Mouse (Mus musculus): ENCODE results near the gene Ctnna3. TPM values are rescaled to one million over a fixed set of nuclear protein-coding genes. Genes with fewer than 3 reads are reported as not detected.
"Not testable (repeated sequence)": the region's sequence is repeated elsewhere in the genome, so short reads cannot be mapped to it uniquely, and the experiment has no call there.

The Ctnna3 gene
- 3.0 and 3.7 TPM in 2 replicates for polyA plus RNA-seq (2012; rRNA removed)

DNA sequence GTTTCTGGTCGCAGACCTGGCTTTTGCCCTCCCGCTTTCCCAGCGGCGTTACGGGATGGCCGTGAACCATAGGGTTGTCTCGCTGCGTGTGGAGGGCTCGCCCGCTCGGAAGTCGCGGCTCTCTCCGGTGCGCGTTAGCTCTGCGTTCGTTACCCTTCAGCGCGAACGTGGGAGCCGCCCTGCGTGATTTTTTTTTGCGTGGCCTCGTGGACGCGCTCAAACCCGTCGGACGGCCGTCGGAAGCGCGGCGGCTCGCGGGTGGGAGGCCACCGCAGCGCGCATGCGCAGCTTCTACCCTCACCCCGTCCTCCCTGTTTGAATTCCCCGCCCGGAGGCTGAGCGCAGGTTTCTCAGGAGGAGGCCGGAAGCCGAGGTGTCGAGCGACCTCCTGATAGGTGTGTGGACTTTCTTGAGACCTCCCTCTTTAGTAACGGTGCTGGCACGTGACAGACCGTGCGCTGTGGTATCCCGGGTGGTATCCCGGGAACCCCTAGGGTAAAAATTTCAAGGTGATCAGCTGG lies at the start of gene Ctnna3:
Gene Ctnna3 (plus strand): TSS at position 314 of the 521 bp plus-strand sequence.
- Histone ChIP-seq H3K27ac (ENCODE audit: insufficient read depth, low read length) (no peak within 1 kb of the TSS), H3K4me1 (ENCODE audit: control insufficient read depth, insufficient read depth, low read length) (no peaks in the 10 kb centered on the region), H3K27me3 (ENCODE audit: control insufficient read depth, insufficient read depth, low read length) (no peaks in the 10 kb centered on the region), H3K4me3 (replicated peaks; ENCODE audit: insufficient read depth, low read depth, low read length) (peak within 1 kb of the TSS; percentile 70)
- peak; percentile 88 to 91 for DNase-seq
- no peak for TF ChIP-seq POLR2A (IDR thresholded peaks at IDR 0.05; ENCODE audit: borderline replicate concordance, insufficient read depth, low read length)
- no peak for TF ChIP-seq CTCF (IDR thresholded peaks at IDR 0.05; ENCODE audit: borderline replicate concordance, insufficient read depth, low read depth, low read length)
- under 1% methylated on average over 55 of the region's 55 CpGs for WGBS

DNA sequence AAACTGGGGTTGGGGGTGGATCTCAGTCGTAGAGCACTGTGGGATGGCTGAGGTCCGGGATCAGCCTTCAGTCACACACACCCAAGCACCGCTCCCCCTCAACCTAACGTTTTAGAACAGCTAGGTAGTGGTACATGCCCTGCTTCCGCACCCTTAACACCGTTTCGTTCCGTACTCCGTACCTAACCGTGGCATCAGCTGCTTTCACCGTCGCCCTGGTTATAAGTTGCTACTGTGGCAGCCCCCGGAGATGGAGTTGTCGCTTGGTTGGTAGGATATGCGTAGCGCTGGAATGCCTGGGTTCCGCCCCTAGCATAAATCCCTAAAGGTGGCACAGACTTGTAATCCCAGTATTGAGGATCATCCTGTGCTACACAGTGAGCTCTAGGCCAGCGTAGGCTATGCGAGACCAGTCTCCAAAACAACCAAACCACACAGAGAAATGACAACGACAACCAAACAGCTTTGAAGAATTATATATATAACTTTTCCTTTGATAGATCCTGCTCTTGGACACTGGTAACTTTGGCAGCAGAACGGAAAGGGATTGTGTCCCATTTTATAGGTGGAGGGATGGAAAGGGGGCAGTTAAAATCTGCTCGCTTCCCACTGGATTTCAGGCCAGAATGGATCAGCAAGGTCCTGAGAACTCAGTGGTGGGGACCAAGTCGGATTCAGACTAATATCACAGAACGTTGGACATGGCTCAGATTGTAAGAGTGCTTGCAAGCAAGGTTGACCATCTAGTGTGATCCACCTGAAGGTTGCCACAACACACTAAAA lies 48.2 kb upstream of the Ctnna3 start, which contains the start of gene Sirt1:
Gene Sirt1 (minus strand): TSS at position 207 of the 783 bp plus-strand sequence.
- H3K27me3 ChIP-seq (ENCODE audit: control insufficient read depth, insufficient read depth, low read length), result no peaks in the 10 kb centered on the region
- peak; percentile 31 to 46 for DNase-seq
- 0 out of 2 replicates have a peak, but pooled peaks have one; percentile 9 for TF ChIP-seq POLR2A (IDR thresholded peaks at IDR 0.05; ENCODE audit: borderline replicate concordance, insufficient read depth, low read length)
- no peak for TF ChIP-seq CTCF (IDR thresholded peaks at IDR 0.05; ENCODE audit: borderline replicate concordance, insufficient read depth, low read depth, low read length)
- H3K4me3 ChIP-seq (replicated peaks; ENCODE audit: insufficient read depth, low read depth, low read length), result peak within 1 kb of the TSS; percentile 90
- H3K4me1 ChIP-seq (ENCODE audit: control insufficient read depth, insufficient read depth, low read length), result no peaks in the 10 kb centered on the region
- WGBS, result 4% methylated on average over 24 of the region's 24 CpGs
- peak within 1 kb of the TSS; percentile 63 for H3K27ac ChIP-seq (ENCODE audit: insufficient read depth, low read length)

DNA sequence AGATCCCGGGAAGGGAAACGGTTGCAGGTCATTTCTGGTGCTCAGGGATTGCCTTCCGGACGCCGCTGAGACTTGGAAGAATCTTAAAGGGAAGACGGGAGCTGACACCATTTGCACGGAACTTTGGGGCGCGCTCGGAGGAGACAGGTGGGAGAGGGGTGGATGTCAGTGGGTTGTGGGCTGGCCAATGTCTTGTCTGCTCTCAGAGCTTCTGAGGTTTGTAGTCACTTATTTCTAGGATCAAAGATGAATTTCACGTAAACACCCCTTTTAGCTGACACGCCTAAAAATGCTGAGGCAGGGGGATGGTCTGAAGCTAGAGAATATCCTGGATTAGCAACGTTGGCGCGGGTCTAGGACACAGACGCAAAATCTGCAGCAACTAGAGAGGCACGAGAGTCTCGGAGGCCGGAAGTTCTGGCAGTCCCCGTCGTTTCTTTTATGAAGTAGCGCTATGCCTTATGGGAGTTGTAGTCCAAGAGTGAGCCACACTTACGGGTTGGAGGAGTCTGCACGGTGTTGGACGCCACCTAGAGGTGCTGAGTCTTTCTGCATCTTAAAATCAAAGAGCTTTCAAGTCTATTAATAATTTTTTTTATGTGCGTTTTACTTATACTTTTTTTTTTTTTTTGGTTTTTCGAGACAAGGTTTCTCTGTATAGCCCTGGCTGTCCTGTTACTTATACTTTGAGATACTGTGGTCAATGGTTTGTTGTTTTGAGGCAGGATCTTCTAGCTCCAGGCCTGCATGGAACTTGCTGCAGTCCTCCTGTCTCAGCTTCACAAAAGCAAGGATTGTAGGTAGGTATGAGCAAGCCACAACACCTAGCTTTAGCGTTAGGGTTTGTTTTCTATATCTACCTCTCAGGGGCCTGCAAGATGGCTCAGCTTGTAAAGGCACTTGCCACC lies 47.3 kb upstream of the Ctnna3 start, which contains the start of gene Dnajc12:
Gene Dnajc12 (plus strand): TSS at position 72 of the 908 bp plus-strand sequence.
- WGBS, result under 1% methylated on average over 28 of the region's 28 CpGs
- TF ChIP-seq POLR2A (IDR thresholded peaks at IDR 0.05; ENCODE audit: borderline replicate concordance, insufficient read depth, low read length) (peak; percentile 96), CTCF (IDR thresholded peaks at IDR 0.05; ENCODE audit: borderline replicate concordance, insufficient read depth, low read depth, low read length) (peak; percentile 81)
- Histone ChIP-seq H3K4me3 (replicated peaks; ENCODE audit: insufficient read depth, low read depth, low read length) (peak within 1 kb of the TSS; percentile 90), H3K4me1 (ENCODE audit: control insufficient read depth, insufficient read depth, low read length) (no peaks in the 10 kb centered on the region; the same call in 1 of the 2 replicates), H3K27ac (ENCODE audit: insufficient read depth, low read length) (peak within 1 kb of the TSS; percentile 63), H3K27me3 (ENCODE audit: control insufficient read depth, insufficient read depth, low read length) (no peaks in the 10 kb centered on the region)
- DNase-seq, result peak; percentile 76 to 92

DNA sequence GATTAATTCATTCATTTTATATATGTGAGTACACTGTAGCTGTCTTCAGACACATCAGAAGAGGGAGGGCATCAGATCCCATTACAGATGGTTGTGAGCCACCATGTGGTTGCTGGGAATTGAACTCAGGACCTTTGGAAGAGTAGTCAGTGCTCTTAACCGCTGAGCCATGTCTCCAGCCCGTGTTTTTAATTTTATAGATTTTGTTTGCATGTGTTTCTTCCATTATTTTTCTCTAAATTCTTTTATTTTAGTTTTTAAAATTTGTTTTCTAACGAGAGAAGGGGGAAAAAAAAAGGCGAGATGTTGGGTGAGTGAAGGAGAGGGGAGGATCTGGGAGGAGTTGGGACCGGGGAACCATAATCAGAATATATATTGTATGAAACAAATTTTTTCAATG lies 44.0 kb upstream of the Ctnna3 start:
- 19% methylated on average over 5 of the region's 5 CpGs for WGBS
- H3K4me3 ChIP-seq (replicated peaks; ENCODE audit: insufficient read depth, low read depth, low read length); DNase-seq; H3K27me3 ChIP-seq (ENCODE audit: control insufficient read depth, insufficient read depth, low read length); H3K4me1 ChIP-seq (ENCODE audit: control insufficient read depth, insufficient read depth, low read length); H3K27ac ChIP-seq (ENCODE audit: insufficient read depth, low read length): not testable (repeated sequence)

DNA sequence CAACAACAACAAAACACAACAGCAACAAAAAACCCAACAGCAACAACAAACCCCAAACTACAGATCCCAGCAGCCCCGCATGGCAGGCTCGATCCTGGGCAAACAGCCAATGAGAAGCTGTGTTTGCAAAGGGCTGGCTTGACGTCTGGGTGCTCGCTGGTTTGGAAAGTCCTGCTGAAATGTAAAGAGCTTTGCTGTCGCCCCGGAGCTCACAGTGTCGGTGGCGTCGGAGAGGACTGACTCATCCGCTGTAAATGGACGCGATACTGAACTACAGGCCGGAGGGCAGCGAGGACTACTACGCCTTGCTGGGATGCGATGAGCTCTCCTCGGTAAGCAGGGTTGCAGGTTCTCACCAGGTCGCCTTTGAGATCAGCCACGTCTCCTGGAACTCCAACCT lies 43.5 kb upstream of the Ctnna3 start:
- DNase-seq, result peak; percentile 91 to 94
- TF ChIP-seq POLR2A (IDR thresholded peaks at IDR 0.05; ENCODE audit: borderline replicate concordance, insufficient read depth, low read length), result peak; percentile 85
- no peak for TF ChIP-seq CTCF (IDR thresholded peaks at IDR 0.05; ENCODE audit: borderline replicate concordance, insufficient read depth, low read depth, low read length)
- Histone ChIP-seq H3K4me3 (replicated peaks; ENCODE audit: insufficient read depth, low read depth, low read length) (peak overlapping the region; percentile 71), H3K27ac (ENCODE audit: insufficient read depth, low read length) (peak overlapping the region; percentile 56), H3K27me3 (ENCODE audit: control insufficient read depth, insufficient read depth, low read length) (no peaks in the 10 kb centered on the region), H3K4me1 (ENCODE audit: control insufficient read depth, insufficient read depth, low read length) (peaks cover 5% of the 10 kb centered on the region)
- under 1% methylated on average over 19 of the region's 19 CpGs for WGBS

DNA sequence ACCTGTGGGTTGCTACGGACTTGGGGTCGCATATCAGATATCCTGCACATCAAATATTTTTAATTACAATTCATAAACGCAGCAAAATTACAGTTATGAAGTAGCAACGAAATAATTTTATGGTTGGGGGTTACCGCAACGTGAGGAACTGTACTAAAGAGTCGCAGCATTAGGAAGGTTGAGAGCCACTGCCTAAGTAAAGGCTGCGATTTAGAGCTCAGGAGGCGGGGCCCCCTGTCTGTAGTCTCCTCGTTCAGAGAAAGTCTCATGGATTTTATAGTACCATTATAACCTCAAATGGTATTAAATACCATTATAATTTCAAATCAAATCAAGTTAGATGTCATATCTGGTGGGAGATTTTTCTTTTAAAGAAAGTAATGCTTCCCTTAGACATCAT lies 42.9 kb upstream of the Ctnna3 start:
- Histone ChIP-seq H3K4me3 (replicated peaks; ENCODE audit: insufficient read depth, low read depth, low read length) (peak overlapping the region; percentile 71), H3K27ac (ENCODE audit: insufficient read depth, low read length) (no peak overlapping the region), H3K27me3 (ENCODE audit: control insufficient read depth, insufficient read depth, low read length) (no peaks in the 10 kb centered on the region), H3K4me1 (ENCODE audit: control insufficient read depth, insufficient read depth, low read length) (peaks cover 5% of the 10 kb centered on the region)
- 1% methylated on average over 10 of the region's 10 CpGs for WGBS
- DNase-seq, result no peak
- no peak for TF ChIP-seq POLR2A (IDR thresholded peaks at IDR 0.05; ENCODE audit: borderline replicate concordance, insufficient read depth, low read length)
- no peak for TF ChIP-seq CTCF (IDR thresholded peaks at IDR 0.05; ENCODE audit: borderline replicate concordance, insufficient read depth, low read depth, low read length)

DNA sequence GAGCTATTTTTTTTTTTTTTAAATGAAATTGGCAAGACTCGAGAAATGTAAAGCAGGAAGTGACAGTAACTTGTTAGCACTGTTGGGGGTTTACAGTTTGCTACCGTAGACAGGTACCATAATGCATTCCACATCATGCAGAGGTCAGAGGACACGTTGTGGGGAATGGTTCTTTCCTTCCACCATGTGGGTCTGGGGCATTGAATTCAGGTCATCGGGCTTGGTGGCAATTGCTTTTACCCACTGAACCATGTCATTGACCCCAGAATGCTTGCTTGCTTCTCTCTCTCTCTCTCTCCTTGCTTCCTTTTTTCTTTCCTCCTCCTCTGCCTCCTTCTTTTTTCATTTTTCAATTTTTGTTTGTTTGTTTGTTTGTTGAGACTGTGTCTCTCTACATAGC lies 41.0 kb upstream of the Ctnna3 start:
- TF ChIP-seq POLR2A (IDR thresholded peaks at IDR 0.05; ENCODE audit: borderline replicate concordance, insufficient read depth, low read length), result no peak
- no peak for TF ChIP-seq CTCF (IDR thresholded peaks at IDR 0.05; ENCODE audit: borderline replicate concordance, insufficient read depth, low read depth, low read length)
- H3K4me1 ChIP-seq (ENCODE audit: control insufficient read depth, insufficient read depth, low read length), result peaks cover 5% of the 10 kb centered on the region
- no peak overlapping the region for H3K4me3 ChIP-seq (replicated peaks; ENCODE audit: insufficient read depth, low read depth, low read length)
- no peak overlapping the region for H3K27ac ChIP-seq (ENCODE audit: insufficient read depth, low read length)
- no peak for DNase-seq
- H3K27me3 ChIP-seq (ENCODE audit: control insufficient read depth, insufficient read depth, low read length), result no peaks in the 10 kb centered on the region
- 47% methylated on average over 4 of the region's 4 CpGs for WGBS
